Mouse (Mus musculus): Measurements from ENCODE around the gene A630023A22Rik. TPM values are rescaled to one million over a fixed set of nuclear protein-coding genes. Genes with fewer than 3 reads are reported as not detected.

Gene A630023A22Rik
- polyA plus RNA-seq, 1 experiment: not detected

- Histone ChIP-seq H3K27ac (ENCODE audit: insufficient read depth, low read length) (no peak overlapping the region), H3K27me3 (ENCODE audit: control insufficient read depth, insufficient read depth, low read length) (no peaks in the 10 kb centered on the region), H3K4me3 (ENCODE audit: extremely low read depth, insufficient read depth, insufficient read length) (no peak overlapping the region), H3K4me1 (ENCODE audit: control insufficient read depth, insufficient read depth, insufficient read length) (no peaks in the 10 kb centered on the region), H3K36me3 (ENCODE audit: control insufficient read depth, insufficient read depth, low read length) (no peaks in the 10 kb centered on the region)
- no peak for DNase-seq (ENCODE audit: low read depth in 1 of 2, low spot score in 2 of 2)
- TF ChIP-seq POLR2A (IDR thresholded peaks at IDR 0.05; ENCODE audit: low read depth, low read length) (no peak), CTCF (IDR thresholded peaks at IDR 0.05; ENCODE audit: extremely low read depth, insufficient read depth, insufficient read length, insufficient replicate concordance) (no peak)
- 80% methylated on average over 2 of the region's 2 CpGs for WGBS
Observed at GRCm38 (mm10) chr14:34026710-34027109, 75.8 kb downstream of the A630023A22Rik start.

- Histone ChIP-seq H3K27me3 (ENCODE audit: control insufficient read depth, insufficient read depth, low read length) (no peaks in the 10 kb centered on the region), H3K36me3 (ENCODE audit: control insufficient read depth, insufficient read depth, low read length) (no peaks in the 10 kb centered on the region), H3K4me3 (ENCODE audit: extremely low read depth, insufficient read depth, insufficient read length) (no peak overlapping the region), H3K27ac (ENCODE audit: insufficient read depth, low read length) (no peak overlapping the region), H3K4me1 (ENCODE audit: control insufficient read depth, insufficient read depth, insufficient read length) (no peaks in the 10 kb centered on the region)
- WGBS: 80% methylated on average over 2 of the region's 2 CpGs
- no peak for TF ChIP-seq CTCF (IDR thresholded peaks at IDR 0.05; ENCODE audit: extremely low read depth, insufficient read depth, insufficient read length, insufficient replicate concordance)
- TF ChIP-seq POLR2A (IDR thresholded peaks at IDR 0.05; ENCODE audit: low read depth, low read length): no peak
- DNase-seq (ENCODE audit: low read depth in 1 of 2, low spot score in 2 of 2): no peak
Observed at GRCm38 (mm10) chr14:34016938-34017337, 85.6 kb downstream of the A630023A22Rik start.

- H3K36me3 ChIP-seq (ENCODE audit: control insufficient read depth, insufficient read depth, low read length): no peaks in the 10 kb centered on the region
- 88% methylated on average over 4 of the region's 4 CpGs for WGBS
Observed at GRCm38 (mm10) chr14:34016381-34016780, 86.2 kb downstream of the A630023A22Rik start, which contains the start of gene Gm5460. Gene Gm5460 (plus strand): TSS chr14:34016758.

GRCm38 (mm10) chr14:34015063-34015462 lies 87.5 kb downstream of the A630023A22Rik start, which contains the start of gene Gm30083:
Gene Gm30083 (minus strand): TSS chr14:34015182.
- 88% methylated on average over 3 of the region's 3 CpGs for WGBS
- DNase-seq (ENCODE audit: low read depth in 1 of 2, low spot score in 2 of 2): no peak
- Histone ChIP-seq H3K27me3 (ENCODE audit: control insufficient read depth, insufficient read depth, low read length) (no peaks in the 10 kb centered on the region), H3K4me3 (ENCODE audit: extremely low read depth, insufficient read depth, insufficient read length) (no peak within 1 kb of the TSS), H3K27ac (ENCODE audit: insufficient read depth, low read length) (no peak within 1 kb of the TSS), H3K4me1 (ENCODE audit: control insufficient read depth, insufficient read depth, insufficient read length) (no peaks in the 10 kb centered on the region), H3K36me3 (ENCODE audit: control insufficient read depth, insufficient read depth, low read length) (no peaks in the 10 kb centered on the region)
- TF ChIP-seq POLR2A (IDR thresholded peaks at IDR 0.05; ENCODE audit: low read depth, low read length): no peak
- TF ChIP-seq CTCF (IDR thresholded peaks at IDR 0.05; ENCODE audit: extremely low read depth, insufficient read depth, insufficient read length, insufficient replicate concordance): no peak

More at GRCm38 (mm10) chr14:34016381-34016780, 86.2 kb downstream of the A630023A22Rik start, which contains the start of gene Gm5460:
- Histone ChIP-seq H3K27ac (ENCODE audit: insufficient read depth, low read length) (no peak within 1 kb of the TSS), H3K27me3 (ENCODE audit: control insufficient read depth, insufficient read depth, low read length) (no peaks in the 10 kb centered on the region), H3K4me1 (ENCODE audit: control insufficient read depth, insufficient read depth, insufficient read length) (no peaks in the 10 kb centered on the region), H3K4me3 (ENCODE audit: extremely low read depth, insufficient read depth, insufficient read length) (no peak within 1 kb of the TSS)
- no peak for DNase-seq (ENCODE audit: low read depth in 1 of 2, low spot score in 2 of 2)
- TF ChIP-seq CTCF (IDR thresholded peaks at IDR 0.05; ENCODE audit: extremely low read depth, insufficient read depth, insufficient read length, insufficient replicate concordance) (no peak), POLR2A (IDR thresholded peaks at IDR 0.05; ENCODE audit: low read depth, low read length) (no peak)

GRCm38 (mm10) chr14:34002358-34002757 lies 100.2 kb downstream of the A630023A22Rik start:
- WGBS: 70% methylated on average over 5 of the region's 5 CpGs
- Histone ChIP-seq H3K36me3 (ENCODE audit: control insufficient read depth, insufficient read depth, low read length) (no peaks in the 10 kb centered on the region), H3K4me1 (ENCODE audit: control insufficient read depth, insufficient read depth, insufficient read length) (no peaks in the 10 kb centered on the region), H3K4me3 (ENCODE audit: extremely low read depth, insufficient read depth, insufficient read length) (no peak overlapping the region), H3K27me3 (ENCODE audit: control insufficient read depth, insufficient read depth, low read length) (no peaks in the 10 kb centered on the region), H3K27ac (ENCODE audit: insufficient read depth, low read length) (no peak overlapping the region)
- TF ChIP-seq POLR2A (IDR thresholded peaks at IDR 0.05; ENCODE audit: low read depth, low read length): no peak
- TF ChIP-seq CTCF (IDR thresholded peaks at IDR 0.05; ENCODE audit: extremely low read depth, insufficient read depth, insufficient read length, insufficient replicate concordance): no peak
- no peak for DNase-seq (ENCODE audit: low read depth in 1 of 2, low spot score in 2 of 2)

- TF ChIP-seq CTCF (IDR thresholded peaks at IDR 0.05; ENCODE audit: extremely low read depth, insufficient read depth, insufficient read length, insufficient replicate concordance) (no peak), POLR2A (IDR thresholded peaks at IDR 0.05; ENCODE audit: low read depth, low read length) (no peak)
- Histone ChIP-seq H3K27ac (ENCODE audit: insufficient read depth, low read length) (no peak overlapping the region), H3K27me3 (ENCODE audit: control insufficient read depth, insufficient read depth, low read length) (no peaks in the 10 kb centered on the region), H3K4me1 (ENCODE audit: control insufficient read depth, insufficient read depth, insufficient read length) (no peaks in the 10 kb centered on the region), H3K36me3 (ENCODE audit: control insufficient read depth, insufficient read depth, low read length) (no peaks in the 10 kb centered on the region), H3K4me3 (ENCODE audit: extremely low read depth, insufficient read depth, insufficient read length) (no peak overlapping the region)
- no peak for DNase-seq (ENCODE audit: low read depth in 1 of 2, low spot score in 2 of 2)
Observed at GRCm38 (mm10) chr14:34001445-34001844, 101.1 kb downstream of the A630023A22Rik start.

Other genes with a start within 250 kb of the A630023A22Rik start
- gene Gdf10, start 179.2 kb downstream of the A630023A22Rik start, polyA plus RNA-seq (2012; rRNA removed): 12.3 and 15.5 TPM in 2 replicates
- 0.02 and 0.05 TPM in 2 replicates for gene Gdf2, start 161.7 kb downstream of the A630023A22Rik start, polyA plus RNA-seq (2012; rRNA removed)
- not detected in 2 replicates for gene Rbp3, start 148.8 kb downstream of the A630023A22Rik start, polyA plus RNA-seq (2012; rRNA removed)
- not detected in 2 replicates for gene Zfp488, start 124.0 kb downstream of the A630023A22Rik start, polyA plus RNA-seq (2012; rRNA removed)
- gene Gm30083, start 87.6 kb downstream of the A630023A22Rik start, polyA plus RNA-seq (2012; rRNA removed): not detected in 2 replicates
- not detected in 2 replicates for gene Gm5460, start 86.0 kb downstream of the A630023A22Rik start, polyA plus RNA-seq (2012; rRNA removed)
- not detected in 2 replicates for gene Antxrl, start 50.0 kb downstream of the A630023A22Rik start, polyA plus RNA-seq (2012; rRNA removed)
- 0.26 and 0.34 TPM in 2 replicates for gene Anxa8, start 16.8 kb downstream of the A630023A22Rik start, polyA plus RNA-seq (2012; rRNA removed)
- 0.07 and 0.08 TPM in 2 replicates for gene Npy4r, start 49.7 kb upstream of the A630023A22Rik start, polyA plus RNA-seq (2012; rRNA removed)
- gene Gprin2, start 98.9 kb upstream of the A630023A22Rik start, polyA plus RNA-seq (2012; rRNA removed): 0.04 and 0.09 TPM in 2 replicates
- 3.9 and 4.3 TPM in 2 replicates for gene Syt15, start 116.8 kb upstream of the A630023A22Rik start, polyA plus RNA-seq (2012; rRNA removed)
- gene Shld2, start 207.7 kb upstream of the A630023A22Rik start, polyA plus RNA-seq (2012; rRNA removed): 2.4 and 3.3 TPM in 2 replicates
- gene Glud1, start 208.0 kb upstream of the A630023A22Rik start, polyA plus RNA-seq (2012; rRNA removed): 47.7 and 60.1 TPM in 2 replicates